Mouse (Mus musculus) embryo, embryonic 9.5 days (tissue): ENCODE measurements at regions not wholly inside any gene's neighbourhood (a gene's known extent, or its start where the extent isn't known, plus 50 kb on each side); places are given as distances from the start of the nearest gene placed in this dataset.

Source experiments
- DNase-seq: peaks from one replicate; pipeline ENCODE4 v3.0.0-alpha.2; 2017; ENCODE audit errors: extremely low spot score

DNA sequence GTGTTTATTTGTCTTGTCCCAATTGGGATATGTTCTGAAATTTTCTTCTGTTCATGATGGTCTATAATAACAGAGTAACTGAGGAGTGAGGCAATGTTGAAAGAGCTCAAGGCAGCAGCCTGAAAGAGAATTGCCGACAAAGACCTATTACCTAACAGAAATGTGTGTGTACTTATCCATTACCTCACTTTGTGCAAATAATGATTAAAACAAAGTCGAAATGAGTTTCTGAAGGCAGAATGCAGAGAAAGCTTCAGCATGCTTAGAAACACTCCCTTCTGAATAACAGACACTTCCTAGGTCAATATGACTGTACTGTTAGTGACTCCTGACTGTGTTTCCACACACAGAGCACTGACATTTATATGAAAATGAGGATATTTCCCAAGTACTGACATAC, 63.0 kb downstream of the Kbtbd8 start:
- DNase-seq: no peak

DNA sequence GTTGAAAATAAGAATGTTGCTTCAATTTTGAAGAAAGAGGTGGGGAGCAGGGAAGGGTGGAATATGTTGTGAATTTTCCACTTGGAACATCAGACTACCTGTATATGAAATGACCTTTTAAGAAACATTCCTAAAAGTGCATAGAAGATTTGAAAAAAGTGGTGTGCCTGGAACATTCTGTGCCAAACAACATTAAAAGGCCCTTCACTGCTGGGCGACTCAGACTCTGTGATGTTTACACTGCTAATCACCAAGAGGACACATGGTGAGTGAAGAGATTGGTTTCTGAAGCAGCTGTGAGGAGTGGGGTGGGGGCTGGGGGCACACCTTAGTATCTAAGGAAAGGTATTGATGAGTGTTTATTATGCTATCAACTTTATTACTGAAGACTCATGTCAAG, 65.2 kb downstream of the Kbtbd8 start:
- no peak for DNase-seq

DNA sequence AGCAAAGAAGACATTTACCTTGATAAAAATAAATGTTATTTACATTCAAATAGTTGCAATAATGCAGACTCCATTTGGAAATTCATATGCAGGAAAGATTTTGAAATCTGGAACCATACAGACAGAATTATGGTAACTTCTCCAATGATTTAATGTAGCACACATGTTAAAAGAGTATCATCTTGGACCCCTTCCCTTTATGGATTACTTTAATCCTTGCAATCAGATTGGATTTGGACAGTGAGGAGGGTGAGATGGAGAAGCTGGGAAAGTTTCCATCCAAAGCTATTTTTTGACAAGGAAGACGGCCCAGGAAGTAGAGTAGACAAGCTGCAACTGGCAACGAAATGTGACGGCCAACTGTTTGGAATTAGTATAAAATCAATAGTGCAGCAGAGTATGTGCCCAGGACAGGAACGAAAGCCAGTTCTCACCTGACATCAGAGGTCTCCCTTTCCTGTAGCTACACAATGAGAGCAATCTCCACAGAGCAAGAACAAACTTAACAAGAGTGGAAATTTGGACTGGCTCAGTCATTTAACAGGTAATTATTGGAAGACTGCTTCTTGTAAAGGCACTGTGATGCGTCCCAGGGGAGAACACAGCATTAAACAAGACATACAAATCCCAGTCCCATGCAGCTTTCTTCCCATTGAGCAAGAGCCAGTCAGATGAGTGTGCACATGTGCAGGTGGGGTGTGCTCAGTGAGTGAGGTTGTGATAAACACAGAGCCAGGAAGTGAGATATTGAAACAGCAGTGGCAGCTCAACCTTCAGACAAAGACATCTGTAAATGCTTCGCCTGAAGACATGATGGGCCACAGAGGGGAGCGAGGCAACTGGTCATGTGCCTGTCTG, 68.3 kb downstream of the Kbtbd8 start:
- DNase-seq: no peak

DNA sequence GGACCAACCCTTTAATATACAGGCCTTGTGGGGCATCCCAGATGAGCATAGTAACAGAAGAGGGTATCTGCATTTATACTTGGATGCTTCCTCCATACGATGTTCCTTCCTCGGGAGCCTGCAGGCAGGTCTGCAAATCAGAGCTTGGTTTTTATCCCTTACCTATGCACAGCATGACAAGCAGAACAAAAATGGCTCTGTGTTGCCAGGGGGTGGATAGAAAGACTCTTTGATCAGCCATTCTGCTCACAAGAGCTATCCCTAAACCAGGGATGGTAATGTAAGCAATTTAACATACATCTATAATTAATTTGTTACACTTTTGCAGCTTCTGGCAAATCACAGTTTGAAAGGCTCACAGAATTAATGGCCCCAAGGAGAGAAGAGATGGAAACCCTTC, 79.6 kb downstream of the Kbtbd8 start:
- no peak for DNase-seq

DNA sequence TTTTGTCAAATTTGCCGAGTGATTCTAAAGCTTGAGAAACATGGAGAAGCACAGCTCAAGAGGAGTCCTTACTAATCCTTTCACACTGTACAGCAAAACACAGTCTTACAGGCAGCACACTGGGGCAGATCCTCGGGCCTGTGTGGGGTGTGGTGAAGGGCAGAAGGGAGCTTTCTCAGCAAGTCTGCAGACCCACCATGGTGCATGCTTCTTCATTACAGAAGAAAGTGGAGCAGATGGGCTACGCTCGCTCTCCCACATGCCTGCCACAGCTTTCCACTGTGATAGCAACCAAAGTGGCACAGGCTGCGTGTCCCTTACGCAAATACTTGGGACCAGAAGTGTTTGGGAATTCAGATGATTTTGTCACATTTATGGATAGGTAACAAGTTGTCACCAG, 81.6 kb downstream of the Kbtbd8 start:
- no peak for DNase-seq

DNA sequence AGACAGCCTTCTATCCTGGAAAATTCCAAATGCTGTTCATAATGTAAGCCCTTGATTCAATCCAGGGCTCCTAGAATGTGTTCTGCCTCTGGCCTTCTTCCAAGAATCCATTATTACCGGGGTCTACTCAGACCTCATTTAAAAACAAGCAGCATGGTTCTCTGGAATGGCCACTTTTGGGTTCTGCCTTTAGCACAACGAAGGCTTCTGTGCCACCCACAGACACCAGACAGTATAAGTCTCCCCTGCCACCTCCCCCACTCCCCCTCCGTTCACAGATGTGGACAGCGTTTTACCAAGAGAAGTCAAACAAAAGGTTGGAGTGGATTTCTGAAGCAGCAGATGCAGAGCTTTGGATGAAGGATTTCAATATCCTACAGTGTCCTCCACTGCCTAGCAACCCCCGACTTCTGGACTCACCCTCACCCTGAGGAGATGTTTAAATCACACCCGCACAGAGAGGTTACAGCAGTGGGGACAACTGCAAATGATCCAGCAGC, 85.3 kb downstream of the Kbtbd8 start:
- no peak for DNase-seq

DNA sequence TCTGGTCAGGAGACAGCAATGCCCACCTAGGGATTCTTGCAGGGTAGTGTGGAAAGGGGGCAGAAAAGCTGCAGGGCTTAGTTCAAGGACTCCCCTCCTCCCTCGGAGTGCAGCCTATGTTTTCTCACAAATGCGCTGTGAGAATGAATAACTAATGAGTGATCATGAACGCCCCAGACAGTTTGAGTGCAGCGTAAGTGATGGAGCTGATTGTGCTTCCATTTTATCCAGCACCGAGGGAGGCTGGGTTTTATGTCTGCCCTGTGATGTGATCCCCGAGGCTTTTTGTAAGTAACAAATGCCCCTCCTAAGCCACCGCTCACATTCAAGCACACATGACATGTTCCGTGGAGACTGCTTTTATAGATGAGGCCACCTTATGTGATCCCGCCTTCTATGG, 85.9 kb downstream of the Kbtbd8 start:
- no peak for DNase-seq

DNA sequence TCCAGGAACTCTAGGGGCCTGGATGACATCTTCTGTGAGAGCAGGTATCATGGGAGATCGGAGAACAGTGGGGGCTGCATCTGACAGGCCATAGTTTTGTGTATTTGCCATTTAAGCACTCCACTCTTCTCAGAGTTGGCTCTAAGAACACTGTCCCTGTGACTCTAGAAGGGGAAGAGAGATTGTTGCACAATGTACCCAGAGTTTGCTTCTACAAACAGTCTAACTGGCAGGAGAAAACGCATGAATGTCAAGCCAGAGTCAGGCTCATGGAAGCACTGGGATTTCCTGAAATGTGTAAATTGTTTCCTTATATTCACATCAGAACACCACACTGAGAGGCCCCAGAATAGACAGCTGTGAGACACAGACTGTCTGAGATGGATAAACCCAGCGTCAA, 87.2 kb downstream of the Kbtbd8 start:
- DNase-seq: no peak

DNA sequence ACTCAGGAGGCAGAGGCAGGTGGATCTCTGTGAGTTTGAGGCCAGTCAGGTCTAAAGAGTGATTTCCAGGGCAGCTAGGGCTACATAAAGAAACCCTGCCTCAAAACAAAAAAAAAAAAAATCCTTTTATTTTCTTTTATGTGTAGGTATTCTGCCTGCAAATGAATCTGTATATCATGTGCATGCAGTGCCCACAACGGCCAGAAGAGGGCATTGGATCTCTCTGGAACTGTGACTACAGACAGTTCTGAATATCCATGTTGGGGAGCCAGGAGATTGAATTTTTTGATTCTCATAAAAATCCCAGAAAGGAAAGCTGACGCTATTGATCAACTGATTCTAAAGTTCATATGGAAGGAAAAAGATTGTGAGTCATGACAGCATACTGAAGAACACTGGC, 90.0 kb downstream of the Kbtbd8 start:
- DNase-seq: no peak

DNA sequence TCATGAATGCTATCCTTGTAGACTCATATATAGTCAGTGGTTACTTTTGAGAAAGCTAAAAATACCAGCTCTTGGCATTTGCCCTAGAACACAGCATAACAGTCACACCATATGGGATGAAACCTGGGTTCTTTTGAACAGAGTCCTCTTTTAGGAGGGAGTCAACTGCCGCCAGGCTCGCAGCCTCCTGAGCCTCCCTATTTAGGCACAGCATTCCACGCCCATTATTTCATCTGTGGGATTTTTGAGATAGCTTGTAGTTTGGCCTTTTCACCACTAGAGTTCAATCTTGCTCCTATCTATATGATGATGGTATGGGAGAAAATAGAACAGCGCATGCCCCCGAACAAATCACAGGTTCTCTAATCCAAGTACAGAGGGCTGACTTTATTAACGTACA, 100.4 kb downstream of the Kbtbd8 start:
- no peak for DNase-seq

DNA sequence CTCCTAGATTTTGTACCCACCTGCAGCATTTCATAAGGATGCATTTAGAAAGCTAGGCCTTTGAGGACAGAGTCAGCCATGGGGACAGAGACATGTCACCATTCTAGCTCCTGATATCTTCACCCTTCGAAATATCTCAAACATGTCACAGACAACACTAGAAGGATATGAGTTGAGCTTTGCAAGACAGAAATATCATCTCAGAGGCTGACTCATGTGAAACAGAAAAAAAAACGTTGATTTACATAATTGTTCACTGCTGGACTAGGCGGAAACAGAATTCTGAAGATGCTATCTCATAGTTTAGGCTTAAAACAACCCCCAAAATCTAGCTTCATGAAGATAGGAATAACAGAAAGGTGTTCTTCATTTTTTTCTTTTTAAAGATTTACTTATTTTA, 101.8 kb downstream of the Kbtbd8 start:
- no peak for DNase-seq

DNA sequence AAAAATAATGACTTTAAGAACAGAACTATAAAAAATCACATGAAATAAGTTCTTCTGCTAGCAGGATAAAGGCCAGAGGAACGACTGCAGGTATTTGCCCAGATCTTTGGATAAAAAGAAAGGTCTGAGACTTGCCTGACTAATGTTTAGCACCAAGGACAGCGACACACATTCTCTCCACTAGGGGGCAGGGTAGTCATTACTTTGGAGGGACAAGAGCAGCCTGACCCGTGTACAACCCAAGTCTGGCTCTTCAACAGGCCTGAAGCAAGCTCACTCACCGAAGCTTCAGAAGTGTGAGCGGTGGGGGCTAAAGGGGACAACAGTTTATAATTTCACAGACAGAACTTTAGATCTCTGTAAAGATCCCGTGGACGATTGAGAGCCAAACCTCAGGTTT, 98.4 kb upstream of the Gm10234 start:
- DNase-seq: peak; percentile 87

DNA sequence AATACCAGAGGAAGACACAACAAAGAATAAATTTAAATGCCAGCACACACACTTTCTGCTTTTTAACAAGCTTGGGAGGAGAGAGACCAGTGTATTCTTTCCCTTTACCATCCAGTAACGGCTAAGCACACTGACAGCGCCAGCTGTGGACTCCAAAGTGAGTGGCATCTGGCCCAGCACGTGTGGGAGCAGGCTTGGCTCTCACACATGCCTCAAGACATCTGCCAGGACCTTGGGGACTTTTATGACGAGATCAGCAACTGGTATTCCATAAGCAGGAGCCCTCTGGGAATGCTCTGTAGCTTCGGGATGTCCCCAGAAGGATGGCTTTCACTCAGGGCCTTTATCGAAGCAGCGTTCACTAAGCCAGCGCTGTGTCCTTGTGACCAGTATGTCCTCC, 92.0 kb upstream of the Gm10234 start:
- no peak for DNase-seq

DNA sequence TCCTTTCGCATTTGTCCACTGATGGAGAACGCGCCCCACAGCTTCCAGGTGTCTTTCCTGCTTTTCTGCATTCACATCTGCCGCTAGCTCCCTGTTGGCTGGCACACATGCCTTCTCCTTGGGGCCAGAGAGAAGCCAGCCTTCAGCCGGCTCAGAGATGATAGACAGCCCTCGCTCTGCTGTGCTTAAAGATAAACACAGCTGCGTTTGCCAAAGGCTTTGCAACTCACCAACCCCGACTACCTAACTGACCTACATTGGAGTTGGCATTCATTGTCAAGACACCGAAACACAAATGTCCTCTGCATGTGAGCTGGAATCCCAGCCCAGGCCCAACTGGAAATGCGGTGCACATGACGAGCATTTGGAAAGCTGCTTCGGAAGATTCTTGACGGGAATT, 87.2 kb upstream of the Gm10234 start:
- no peak for DNase-seq

DNA sequence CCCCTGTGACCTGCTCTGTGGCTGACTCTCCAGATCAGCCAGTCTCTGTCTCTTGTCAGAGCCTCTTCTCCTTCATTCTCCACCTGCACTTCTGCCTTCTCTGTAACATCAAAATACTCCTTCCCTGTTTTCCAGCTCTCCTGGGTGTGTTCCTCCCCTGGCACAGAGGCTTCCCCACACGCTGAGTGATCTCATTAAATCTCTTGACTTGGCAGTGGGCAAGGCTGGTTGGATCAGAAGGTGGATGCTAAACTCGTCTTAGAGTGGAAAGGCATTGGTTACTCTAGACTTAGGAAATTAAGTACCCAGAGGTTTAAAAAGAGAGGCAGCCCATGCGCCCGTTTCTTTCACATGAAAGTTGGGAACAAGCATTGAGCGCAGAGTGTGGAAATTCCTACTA, 78.3 kb upstream of the Gm10234 start:
- DNase-seq: no peak

DNA sequence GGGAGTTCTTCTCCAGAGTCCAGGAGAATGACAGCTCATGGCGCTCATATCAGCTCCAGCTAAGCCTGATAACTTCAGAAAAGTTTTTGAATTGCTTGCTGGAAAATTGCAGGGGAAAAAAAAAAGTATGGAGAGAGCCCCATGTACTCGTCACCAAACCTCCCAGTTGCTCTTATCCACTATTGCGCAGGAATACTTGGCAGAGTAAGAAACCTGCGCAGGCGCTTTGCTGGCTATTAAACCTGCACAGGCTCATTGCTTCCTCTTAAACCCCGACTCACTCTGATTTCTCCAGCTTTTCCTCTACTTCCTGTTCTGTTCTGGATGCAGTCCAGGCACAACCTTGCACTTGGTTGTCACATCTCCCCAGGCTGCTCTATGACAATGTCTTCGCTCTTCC, 77.0 kb upstream of the Gm10234 start:
- no peak for DNase-seq

DNA sequence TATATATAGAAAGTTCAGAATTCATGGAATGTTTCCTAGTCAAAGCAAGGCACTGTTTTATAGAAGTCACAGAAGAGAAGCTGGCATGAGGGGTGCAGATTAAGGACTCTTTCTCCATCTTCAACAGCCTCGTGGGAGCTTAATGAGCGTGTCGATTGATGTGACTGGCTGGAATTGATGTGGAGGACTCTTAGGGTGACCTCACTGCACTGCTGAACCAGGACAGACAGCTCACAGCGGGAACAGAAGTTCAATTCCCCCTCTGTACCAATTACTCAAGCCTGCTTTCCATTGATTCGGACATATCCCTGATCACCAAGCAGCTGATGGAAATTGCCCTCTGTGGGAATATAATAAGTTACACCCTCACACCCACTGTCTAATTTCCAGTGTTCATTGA, 65.6 kb upstream of the Gm10234 start:
- DNase-seq: peak; percentile 4

DNA sequence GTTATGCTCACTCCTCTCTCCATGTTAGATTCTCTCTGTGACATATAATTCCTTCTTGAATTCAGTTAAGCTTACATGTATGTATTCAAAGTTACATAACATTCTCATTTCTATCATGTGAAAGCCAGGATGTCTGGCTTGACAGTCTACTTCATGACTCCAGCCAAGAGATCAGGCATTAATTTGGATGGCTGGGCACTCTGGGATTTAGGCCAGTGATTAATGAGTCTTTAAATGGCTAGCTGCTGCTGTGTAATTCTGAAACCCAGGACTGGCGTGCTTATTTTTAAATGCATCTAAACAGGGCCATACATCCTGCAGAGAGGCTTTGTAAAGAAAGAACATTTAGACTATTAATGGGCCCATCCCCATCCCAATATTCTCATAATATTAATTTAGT, 60.9 kb upstream of the Gm10234 start:
- DNase-seq: no peak

DNA sequence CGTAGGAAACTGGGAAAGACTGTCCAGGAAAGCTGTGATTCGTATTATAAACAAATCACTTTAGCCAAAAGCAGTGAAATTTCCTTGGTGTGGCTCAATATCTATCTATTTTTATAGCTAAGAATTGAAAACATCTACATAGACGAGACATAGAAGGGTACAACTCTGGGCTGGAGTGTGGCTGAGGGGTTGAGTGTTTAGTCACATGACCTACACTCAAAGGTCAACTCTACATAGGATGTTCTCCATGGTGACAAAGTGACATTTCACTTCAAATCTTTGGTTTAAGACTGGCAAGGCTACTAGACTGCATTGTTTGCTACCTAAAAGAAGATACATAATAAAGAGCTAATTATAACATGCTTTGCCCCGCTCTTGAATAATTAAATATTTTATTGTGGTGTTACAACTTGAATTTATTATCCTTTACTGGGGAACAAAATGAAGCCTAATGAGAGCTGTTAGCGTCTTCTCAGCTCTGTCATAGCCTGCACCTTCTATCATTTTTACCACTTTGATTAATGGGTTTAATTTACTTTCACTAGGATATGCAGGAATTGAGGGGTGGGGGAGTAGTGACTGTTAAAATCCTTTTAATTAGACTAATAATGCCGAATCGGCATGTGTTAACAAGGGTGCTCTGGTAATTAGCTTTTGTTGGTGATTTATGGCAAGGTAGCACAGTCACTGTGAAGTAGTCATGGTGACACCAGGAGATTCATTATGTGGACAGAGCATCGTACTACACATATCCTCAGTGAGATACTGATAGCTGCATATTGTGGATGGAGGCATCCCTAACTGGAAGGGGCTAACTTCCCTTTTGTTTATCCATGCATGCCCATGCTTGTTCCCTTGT, 57.7 kb upstream of the Gm10234 start:
- no peak for DNase-seq

DNA sequence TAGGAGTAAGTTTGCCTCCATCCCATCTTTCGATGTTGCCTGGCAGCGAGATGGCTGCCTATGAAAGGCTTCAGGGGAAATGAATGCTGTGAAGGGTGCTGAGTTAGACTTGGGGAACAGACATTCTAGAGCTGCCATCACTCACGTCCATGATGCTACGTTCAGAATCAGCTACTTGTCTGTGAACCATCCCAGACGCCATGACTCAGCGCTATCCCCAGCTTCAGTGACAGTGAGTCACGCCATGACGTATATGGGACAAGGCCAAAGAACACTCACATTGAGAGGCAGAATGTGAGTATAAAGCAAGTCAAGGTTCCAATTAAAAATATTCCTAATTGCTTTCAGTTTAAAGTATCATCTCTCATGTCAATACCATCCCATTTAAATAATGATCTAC, 52.4 kb upstream of the Gm10234 start:
- no peak for DNase-seq
